Mouse (Mus musculus) adrenal gland, adult 10 weeks (tissue): Measurements from ENCODE around the gene Ptprs. TPM values are rescaled to one million over a fixed set of nuclear protein-coding genes. Genes with fewer than 3 reads are reported as not detected.

Experiments used
- polyA plus RNA-seq: library from polyadenylated mRNA; stranded (reverse); fragments of 350-450 nt; fragmentation: Illumina TruSeq; extraction: RNeasy Lipid Tissue Mini Kit (QIAGEN cat#74804); gene quantifications from one replicate; pipeline ENCODE4 v1.2.3, GENCODE M21; 2014; ENCODE audit warnings: low read depth, low replicate concordance

The Ptprs gene
- polyA plus RNA-seq = 6.4 TPM

GRCm38 (mm10) chr17:56476402-56476752 lies at the start of gene Ptprs:
Gene Ptprs, minus strand, starts transcription at chr17:56476483.

GRCm38 (mm10) chr17:56512310-56512709 lies 36.0 kb upstream of the Ptprs start, which contains the start of gene Znrf4:
Gene Znrf4, minus strand, starts transcription at chr17:56512431.

Other genes with a start within 250 kb of the Ptprs start
- gene Fem1a, start 219.7 kb downstream of the Ptprs start, polyA plus RNA-seq = 3.7 TPM
- 0.58 TPM for gene Ticam1, start 199.7 kb downstream of the Ptprs start, polyA plus RNA-seq
- 21.8 TPM for gene Plin3, start 183.6 kb downstream of the Ptprs start, polyA plus RNA-seq
- gene Arrdc5, start 176.2 kb downstream of the Ptprs start, polyA plus RNA-seq = not detected
- 1.9 TPM for gene Uhrf1, start 173.2 kb downstream of the Ptprs start, polyA plus RNA-seq
- 0.99 TPM for gene Kdm4b, start 150.4 kb downstream of the Ptprs start, polyA plus RNA-seq
- not detected for gene Znrf4, start 35.9 kb upstream of the Ptprs start, polyA plus RNA-seq
- not detected for gene Gm20219, start 77.9 kb upstream of the Ptprs start, polyA plus RNA-seq
- 33.4 TPM for gene Safb2, start 108.1 kb upstream of the Ptprs start, polyA plus RNA-seq
- gene Safb, start 108.3 kb upstream of the Ptprs start, polyA plus RNA-seq = 12.6 TPM
- 10.4 TPM for gene 2410015M20Rik, start 133.3 kb upstream of the Ptprs start, polyA plus RNA-seq
- not detected for gene Rpl36, start 136.9 kb upstream of the Ptprs start, polyA plus RNA-seq
- 39.0 TPM for gene Lonp1, start 150.4 kb upstream of the Ptprs start, polyA plus RNA-seq
- 1.5 TPM for gene Catsperd, start 151.7 kb upstream of the Ptprs start, polyA plus RNA-seq
- 2.2 TPM for gene Ranbp3, start 196.8 kb upstream of the Ptprs start, polyA plus RNA-seq
- not detected for gene Ndufa11, start 241.3 kb upstream of the Ptprs start, polyA plus RNA-seq
- gene Vmac, start 241.5 kb upstream of the Ptprs start, polyA plus RNA-seq = 17.1 TPM